In genomic region chr4:72060605-72061352, GRCm38 (mm10) we compare ENCODE assay signal across 17 mouse cellular contexts.
A peak's percentile ranks its signal among the peaks of the same experiment; 100 is the strongest.
DNase-seq lines count a peak whose midpoint lies in the region; ATAC-seq and TF ChIP-seq lines count a peak whose summit lies in the region.
"Had no signal": no experiment of that assay in that cellular context is flagged by ENCODE, and none has a peak within 500 bp of the region (broad histone marks: within the 10 kb centered on the region; RNA-seq: fewer than 3 reads in every experiment).

No protein-coding gene starts in this region.

- H3K4me1 ChIP-seq in embryonic facial prominence, embryonic 14.5 days (ENCODE audit: control insufficient read depth, insufficient read depth, low read length): no peaks in the 10 kb centered on the region
- peaks cover 8% of the 10 kb centered on the region; the same call in 1 of the 2 replicates for H3K4me1 ChIP-seq in embryonic facial prominence, embryonic 10.5 days
- 0 out of 2 replicates have a peak, but pooled peaks cover 4% of the 10 kb centered on the region for H3K4me1 ChIP-seq in kidney, adult 2 months (ENCODE audit: control insufficient read depth, insufficient read depth, low read length)
- no peaks in the 10 kb centered on the region for H3K4me1 ChIP-seq in kidney, embryonic 14.5 days (ENCODE audit: control insufficient read depth, insufficient read depth, low read length)
- 0 out of 2 replicates have a peak, but pooled peaks cover 2% of the 10 kb centered on the region for H3K4me1 ChIP-seq in intestine, embryonic 16.5 days (ENCODE audit: control insufficient read depth, insufficient read depth, low read length)
- 0 out of 2 replicates have a peak, but pooled peaks cover 5% of the 10 kb centered on the region for H3K4me1 ChIP-seq in liver, embryonic 15.5 days (replicated peaks)
- H3K4me1 ChIP-seq: embryonic facial prominence, embryonic 12.5 days; hindbrain, embryonic 10.5 days; midbrain, embryonic 12.5 days had no signal

- ATAC-seq in embryonic facial prominence, embryonic 14.5 days (ENCODE audit: low read depth): no peak
- no peak for ATAC-seq in kidney, embryonic 14.5 days (ENCODE audit: low FRiP score, low TSS enrichment)
- peak; percentile 98 for ATAC-seq in intestine, embryonic 16.5 days
- ATAC-seq in liver, embryonic 15.5 days (ENCODE audit: insufficient read depth): peak; percentile 47
- ATAC-seq: inflammation-experienced regulatory T-cells, adult 6 months had no signal

- no peak for TF ChIP-seq CTCF in kidney, adult 2 months (conservative IDR thresholded peaks at IDR 0.05; ENCODE audit: insufficient read depth, insufficient read length, low read depth, low read length)

- WGBS in embryonic facial prominence, embryonic 14.5 days: 68% methylated on average over 6 of the region's 6 CpGs
- WGBS in embryonic facial prominence, embryonic 10.5 days: 71% methylated on average over 6 of the region's 6 CpGs
- WGBS in kidney, adult 2 months: 69% methylated on average over 6 of the region's 6 CpGs
- 75% methylated on average over 6 of the region's 6 CpGs for WGBS in kidney, embryonic 14.5 days
- 51% methylated on average over 6 of the region's 6 CpGs for WGBS in intestine, embryonic 16.5 days
- WGBS in liver, embryonic 15.5 days (ENCODE audit: insufficient replicate concordance): 47% methylated on average over 6 of the region's 6 CpGs

- H3K27ac ChIP-seq in embryonic facial prominence, embryonic 14.5 days (replicated peaks; ENCODE audit: low read depth, low read length): no peak overlapping the region
- H3K27ac ChIP-seq in embryonic facial prominence, embryonic 10.5 days (replicated peaks): no peak overlapping the region
- no peak overlapping the region for H3K27ac ChIP-seq in kidney, adult 2 months (ENCODE audit: insufficient read depth, low read depth, low read length)
- H3K27ac ChIP-seq in kidney, embryonic 14.5 days (ENCODE audit: low read depth, low read length): no peak overlapping the region
- peak overlapping the region; percentile 14; the same call in 1 of the 2 replicates for H3K27ac ChIP-seq in intestine, embryonic 16.5 days (ENCODE audit: low read length)
- 0 out of 2 replicates have a peak overlapping the region, but pooled peaks have one; percentile 19 for H3K27ac ChIP-seq in liver, embryonic 15.5 days (replicated peaks)
- H3K27ac ChIP-seq: embryonic facial prominence, embryonic 12.5 days; hindbrain, embryonic 10.5 days; macrophage; midbrain, embryonic 12.5 days had no signal

- no peaks in the 10 kb centered on the region for H3K9me3 ChIP-seq in embryonic facial prominence, embryonic 14.5 days (ENCODE audit: control insufficient read depth, low read length)
- no peaks in the 10 kb centered on the region for H3K9me3 ChIP-seq in embryonic facial prominence, embryonic 10.5 days
- H3K9me3 ChIP-seq in kidney, embryonic 14.5 days (ENCODE audit: control insufficient read depth, low read length): no peaks in the 10 kb centered on the region
- no peaks in the 10 kb centered on the region for H3K9me3 ChIP-seq in intestine, embryonic 16.5 days (ENCODE audit: control insufficient read depth, low read length)
- no peaks in the 10 kb centered on the region for H3K9me3 ChIP-seq in liver, embryonic 15.5 days (replicated peaks)
- H3K9me3 ChIP-seq: embryonic facial prominence, embryonic 12.5 days; hindbrain, embryonic 10.5 days; midbrain, embryonic 12.5 days had no signal

- H3K27me3 ChIP-seq in embryonic facial prominence, embryonic 14.5 days (replicated peaks; ENCODE audit: control insufficient read depth, insufficient read depth, low read length): no peaks in the 10 kb centered on the region
- 0 out of 2 replicates have a peak, but pooled peaks cover 5% of the 10 kb centered on the region for H3K27me3 ChIP-seq in embryonic facial prominence, embryonic 10.5 days (replicated peaks; ENCODE audit: low read depth, poor library complexity, severe bottlenecking)
- no peaks in the 10 kb centered on the region for H3K27me3 ChIP-seq in kidney, adult 2 months (replicated peaks; ENCODE audit: control insufficient read depth, insufficient read depth, low read length)
- H3K27me3 ChIP-seq in kidney, embryonic 14.5 days (ENCODE audit: control insufficient read depth, insufficient read depth, low read length): no peaks in the 10 kb centered on the region
- H3K27me3 ChIP-seq in intestine, embryonic 16.5 days (replicated peaks; ENCODE audit: control insufficient read depth, insufficient read depth, low read length): no peaks in the 10 kb centered on the region
- H3K27me3 ChIP-seq in liver, embryonic 15.5 days: no peaks in the 10 kb centered on the region
- H3K27me3 ChIP-seq: embryonic facial prominence, embryonic 12.5 days had no signal

- H3K4me3 ChIP-seq in embryonic facial prominence, embryonic 14.5 days (ENCODE audit: low read depth, low read length): no peak overlapping the region
- no peak overlapping the region for H3K4me3 ChIP-seq in embryonic facial prominence, embryonic 10.5 days
- no peak overlapping the region for H3K4me3 ChIP-seq in kidney, adult 2 months (ENCODE audit: insufficient read depth, low read depth, low read length)
- no peak overlapping the region for H3K4me3 ChIP-seq in kidney, embryonic 14.5 days (ENCODE audit: low read length)
- no peak overlapping the region for H3K4me3 ChIP-seq in intestine, embryonic 16.5 days (ENCODE audit: low read length)
- no peak overlapping the region for H3K4me3 ChIP-seq in liver, embryonic 15.5 days (replicated peaks)
- H3K4me3 ChIP-seq: embryonic facial prominence, embryonic 12.5 days; hindbrain, embryonic 10.5 days; midbrain, embryonic 12.5 days had no signal

- TF ChIP-seq POLR2A in kidney, adult 2 months (IDR thresholded peaks at IDR 0.05; ENCODE audit: low read depth, low read length): no peak

- no peaks in the 10 kb centered on the region for H3K36me3 ChIP-seq in embryonic facial prominence, embryonic 14.5 days (ENCODE audit: control insufficient read depth, insufficient read depth, low read length)
- H3K36me3 ChIP-seq in embryonic facial prominence, embryonic 10.5 days (replicated peaks): no peaks in the 10 kb centered on the region
- no peaks in the 10 kb centered on the region for H3K36me3 ChIP-seq in kidney, adult 2 months (ENCODE audit: control insufficient read depth, insufficient read depth, low read length)
- H3K36me3 ChIP-seq in kidney, embryonic 14.5 days (ENCODE audit: control insufficient read depth, insufficient read depth, low read length): no peaks in the 10 kb centered on the region
- H3K36me3 ChIP-seq in intestine, embryonic 16.5 days (ENCODE audit: control insufficient read depth, insufficient read depth, low read length): no peaks in the 10 kb centered on the region
- H3K36me3 ChIP-seq in liver, embryonic 15.5 days (replicated peaks): no peaks in the 10 kb centered on the region
- H3K36me3 ChIP-seq: embryonic facial prominence, embryonic 12.5 days; hindbrain, embryonic 10.5 days; midbrain, embryonic 12.5 days had no signal

- DNase-seq in embryonic facial prominence, embryonic 14.5 days (ENCODE audit: low spot score): peak; percentile 26
- no peak for DNase-seq in embryonic facial prominence, embryonic 10.5 days (ENCODE audit: low spot score)
- peak; percentile 34 for DNase-seq in kidney, adult 2 months
- DNase-seq in layer of hippocampus, adult 8-10 months (ENCODE audit: low spot score in 2 of 2): no peak
- DNase-seq in frontal cortex, postnatal 36 days (ENCODE audit: low spot score in 2 of 2): no peak
- DNase-seq: cerebellum, postnatal 25 days; lung, adult 18-20 months; thymus, postnatal 36 days had no signal

- no peak overlapping the region for H3K9ac ChIP-seq in embryonic facial prominence, embryonic 14.5 days (ENCODE audit: low read depth, low read length)
- no peak overlapping the region for H3K9ac ChIP-seq in kidney, embryonic 14.5 days (ENCODE audit: low read depth, low read length)
- H3K9ac ChIP-seq in intestine, embryonic 16.5 days (ENCODE audit: low read depth, low read length): no peak overlapping the region
- no peak overlapping the region for H3K9ac ChIP-seq in liver, embryonic 15.5 days
- H3K9ac ChIP-seq: embryonic facial prominence, embryonic 12.5 days; midbrain, embryonic 12.5 days had no signal

- no peak overlapping the region for H3K4me2 ChIP-seq in embryonic facial prominence, embryonic 14.5 days (ENCODE audit: low read depth, low read length)
- no peak overlapping the region for H3K4me2 ChIP-seq in kidney, embryonic 14.5 days (replicated peaks; ENCODE audit: low read depth, low read length)
- H3K4me2 ChIP-seq in intestine, embryonic 16.5 days (ENCODE audit: low read depth, low read length): no peak overlapping the region
- H3K4me2 ChIP-seq in liver, embryonic 15.5 days: no peak overlapping the region
- H3K4me2 ChIP-seq: embryonic facial prominence, embryonic 12.5 days; heart, embryonic 11.5 days; midbrain, embryonic 12.5 days had no signal

Comparison
In these comparisons a context has a peak if more than half of its experiments do, and no peak if none do; other contexts are left out.
1. DNase-seq: peak in embryonic facial prominence, embryonic 14.5 days (single experiment) and kidney, adult 2 months (single experiment); none in embryonic facial prominence, embryonic 10.5 days (single experiment), layer of hippocampus, adult 8-10 months (0 of 2) and frontal cortex, postnatal 36 days (0 of 2).
2. ATAC-seq: peak in intestine, embryonic 16.5 days (single experiment) and liver, embryonic 15.5 days (single experiment); none in embryonic facial prominence, embryonic 14.5 days (single experiment) and kidney, embryonic 14.5 days (single experiment).
3. H3K27ac ChIP-seq: peak in intestine, embryonic 16.5 days (single experiment) and liver, embryonic 15.5 days (single experiment); none in embryonic facial prominence, embryonic 14.5 days (single experiment), embryonic facial prominence, embryonic 10.5 days (single experiment), kidney, adult 2 months (single experiment) and kidney, embryonic 14.5 days (single experiment).